Mouse (Mus musculus): Measurements from ENCODE around the gene Ccdc152. TPM values are rescaled to one million over a fixed set of nuclear protein-coding genes. Genes with fewer than 3 reads are reported as not detected.

Ccdc152 gene
- polyA plus RNA-seq (2015; fragmentation: Nextera tagmentation; extraction: Ambion mirVana): 5.6 and 5.9 TPM in 2 replicates

DNA sequence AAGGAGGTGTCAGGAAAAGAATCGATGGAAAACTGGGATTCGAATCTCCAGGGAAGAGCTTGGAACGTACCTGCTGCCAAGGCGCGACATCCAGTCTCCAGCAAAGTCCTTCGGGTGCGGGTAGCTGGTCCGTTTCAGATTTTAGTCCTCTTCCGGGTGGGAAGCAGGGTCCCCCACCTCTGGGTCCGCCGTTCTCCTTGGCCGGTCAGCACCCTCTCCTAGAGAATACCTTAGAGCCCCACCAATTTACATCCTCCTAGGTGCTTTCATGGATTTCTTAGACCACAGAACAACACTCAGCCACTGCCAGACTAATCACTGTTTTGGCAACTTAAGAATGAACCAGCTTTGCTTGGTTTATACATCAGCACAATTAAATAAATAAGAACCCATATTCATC is at the start of gene Ccdc152:
Gene Ccdc152 (minus strand): TSS at position 101 of the 400 bp plus-strand sequence.
- no peak within 1 kb of the TSS for H3K4me2 ChIP-seq (ENCODE audit: low read depth, low read length)
- no peak within 1 kb of the TSS for H3K4me3 ChIP-seq (ENCODE audit: low read depth, low read length)
- 85% methylated on average over 12 of the region's 12 CpGs for WGBS (ENCODE audit: insufficient replicate concordance)
- no peak for TF ChIP-seq CTCF (IDR thresholded peaks at IDR 0.05; ENCODE audit: low read depth)
- no peak within 1 kb of the TSS for H3K27ac ChIP-seq (ENCODE audit: low read depth)
- H3K9ac ChIP-seq (replicated peaks): no peak within 1 kb of the TSS
- no peak for DNase-seq
- H3K9me3 ChIP-seq (ENCODE audit: low read length): no peaks in the 10 kb centered on the region
- no peaks in the 10 kb centered on the region for H3K27me3 ChIP-seq (ENCODE audit: insufficient read depth, low read length)
- H3K4me1 ChIP-seq (ENCODE audit: insufficient read depth): no peaks in the 10 kb centered on the region
- H3K36me3 ChIP-seq (replicated peaks; ENCODE audit: insufficient read depth, low read length): no peaks in the 10 kb centered on the region
- no peak for ATAC-seq

- no peaks in the 10 kb centered on the region for H3K4me1 ChIP-seq (ENCODE audit: insufficient read depth)
- no peak overlapping the region for H3K4me2 ChIP-seq (ENCODE audit: low read depth, low read length)
- H3K36me3 ChIP-seq (replicated peaks; ENCODE audit: insufficient read depth, low read length): no peaks in the 10 kb centered on the region
- 61% methylated on average over 6 of the region's 6 CpGs for WGBS (ENCODE audit: insufficient replicate concordance)
- TF ChIP-seq EP300 (IDR thresholded peaks at IDR 0.05; ENCODE audit: low read depth) (no peak), CTCF (IDR thresholded peaks at IDR 0.05; ENCODE audit: low read depth) (no peak)
- ATAC-seq (no peak), DNase-seq (no peak)
- H3K9ac ChIP-seq (replicated peaks): no peak overlapping the region
- no peaks in the 10 kb centered on the region for H3K27me3 ChIP-seq (ENCODE audit: insufficient read depth, low read length)
- no peak overlapping the region for H3K27ac ChIP-seq (ENCODE audit: low read depth)
- no peaks in the 10 kb centered on the region for H3K9me3 ChIP-seq (ENCODE audit: low read length)
- no peak overlapping the region for H3K4me3 ChIP-seq (ENCODE audit: low read depth, low read length)
Measured at GRCm38 (mm10) chr15:3349306-3350064, 46.2 kb upstream of the Ccdc152 start.

DNA sequence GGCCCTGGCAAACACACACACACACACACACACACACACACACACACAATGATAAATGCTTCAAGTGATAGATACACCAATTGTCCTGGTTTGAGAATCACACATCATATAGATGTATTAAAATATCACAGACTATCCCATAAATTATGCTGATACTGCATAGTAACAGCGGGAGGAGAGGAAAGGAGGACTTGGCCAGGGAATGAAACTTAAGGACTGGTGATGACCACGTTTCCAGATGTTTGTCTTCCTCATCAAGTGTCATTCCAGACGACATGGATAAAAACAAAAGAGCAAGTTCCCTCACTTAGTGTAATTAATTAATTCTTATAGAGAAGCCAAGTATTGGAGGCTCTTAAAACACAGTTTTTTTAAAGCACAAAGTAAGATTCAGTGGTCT is 43.4 kb upstream of the Ccdc152 start:
- no peak overlapping the region for H3K4me2 ChIP-seq (ENCODE audit: low read depth, low read length)
- no peak overlapping the region for H3K9ac ChIP-seq (replicated peaks)
- H3K36me3 ChIP-seq (replicated peaks; ENCODE audit: insufficient read depth, low read length): 0 out of 2 replicates have a peak, but pooled peaks cover 2% of the 10 kb centered on the region
- H3K9me3 ChIP-seq (ENCODE audit: low read length): no peaks in the 10 kb centered on the region
- no peak overlapping the region for H3K27ac ChIP-seq (ENCODE audit: low read depth)
- H3K27me3 ChIP-seq (ENCODE audit: insufficient read depth, low read length): no peaks in the 10 kb centered on the region
- H3K4me3 ChIP-seq (ENCODE audit: low read depth, low read length): no peak overlapping the region
- DNase-seq (no peak), ATAC-seq (no peak)
- TF ChIP-seq CTCF (IDR thresholded peaks at IDR 0.05; ENCODE audit: low read depth): no peak
- H3K4me1 ChIP-seq (ENCODE audit: insufficient read depth): no peaks in the 10 kb centered on the region
- 72% methylated on average over 3 of the region's 3 CpGs for WGBS (ENCODE audit: insufficient replicate concordance)

DNA sequence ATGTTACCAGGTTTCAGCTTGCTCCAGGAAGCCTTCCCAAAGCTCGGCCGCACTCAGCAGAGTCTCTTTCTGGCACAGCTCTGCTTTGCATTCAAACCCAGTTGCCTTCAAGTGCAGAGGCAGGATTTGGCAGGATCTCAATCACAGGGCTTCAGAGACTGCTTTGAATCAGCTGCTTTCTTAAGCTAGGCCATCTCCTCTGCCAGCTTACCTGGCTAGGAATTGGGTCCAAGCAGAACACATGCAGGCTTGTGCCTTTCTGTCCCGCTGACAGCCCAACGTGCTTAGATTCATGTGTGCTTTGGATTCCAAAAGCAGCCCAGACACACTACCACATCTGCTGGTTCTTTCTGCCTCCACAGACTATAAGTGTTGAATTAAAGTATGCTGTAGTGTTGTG is 41.2 kb upstream of the Ccdc152 start:
- H3K4me2 ChIP-seq (ENCODE audit: low read depth, low read length): no peak overlapping the region
- H3K4me1 ChIP-seq (ENCODE audit: insufficient read depth): no peaks in the 10 kb centered on the region
- H3K27me3 ChIP-seq (ENCODE audit: insufficient read depth, low read length): no peaks in the 10 kb centered on the region
- no peak for ATAC-seq
- no peak overlapping the region for H3K4me3 ChIP-seq (ENCODE audit: low read depth, low read length)
- H3K36me3 ChIP-seq (replicated peaks; ENCODE audit: insufficient read depth, low read length): peaks cover 7% of the 10 kb centered on the region; the same call in 1 of the 2 replicates
- H3K9me3 ChIP-seq (ENCODE audit: low read length): no peaks in the 10 kb centered on the region
- TF ChIP-seq EP300 (IDR thresholded peaks at IDR 0.05; ENCODE audit: low read depth) (no peak), CTCF (IDR thresholded peaks at IDR 0.05; ENCODE audit: low read depth) (no peak)
- H3K9ac ChIP-seq (replicated peaks): no peak overlapping the region
- 83% methylated on average over 4 of the region's 4 CpGs for WGBS (ENCODE audit: insufficient replicate concordance)
- H3K27ac ChIP-seq (ENCODE audit: low read depth): no peak overlapping the region
- no peak for DNase-seq

DNA sequence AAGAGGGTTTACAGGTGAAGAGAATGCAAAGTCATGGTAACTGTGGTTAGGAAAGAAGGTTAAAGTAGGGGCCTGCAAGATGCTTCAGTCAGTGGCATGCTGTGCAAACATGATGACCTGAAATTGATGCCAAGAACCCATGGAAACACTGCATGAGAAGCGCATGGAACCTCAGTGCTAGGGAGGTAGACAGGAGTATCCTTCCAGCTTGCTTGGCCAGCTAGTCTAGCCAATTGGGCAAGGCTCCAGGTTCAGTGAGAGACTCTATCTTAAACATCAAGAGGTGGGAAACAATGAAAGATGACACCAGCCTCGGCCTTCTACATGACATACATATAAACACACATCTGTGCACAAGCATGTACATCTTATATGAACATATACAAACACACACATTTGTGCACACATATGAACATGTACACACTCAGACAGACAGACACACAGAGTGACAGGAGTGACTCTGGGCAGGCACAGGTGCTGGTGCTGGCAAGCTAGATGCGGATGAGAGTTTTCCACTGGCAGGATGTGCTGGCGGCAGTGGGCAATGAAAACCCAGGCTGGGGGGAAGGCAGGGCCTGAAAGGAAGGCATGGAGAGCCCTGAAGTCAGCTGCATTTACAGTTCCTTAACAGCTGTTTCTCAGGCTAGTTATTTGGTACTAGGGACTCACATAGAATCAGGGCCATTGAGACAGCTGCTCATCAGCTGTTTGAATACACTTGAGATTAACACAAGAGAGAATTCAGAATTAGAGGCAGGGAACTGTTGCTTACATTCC is 38.7 kb upstream of the Ccdc152 start:
- no peak overlapping the region for H3K27ac ChIP-seq (ENCODE audit: low read depth)
- peaks cover 10% of the 10 kb centered on the region; the same call in 1 of the 2 replicates for H3K36me3 ChIP-seq (replicated peaks; ENCODE audit: insufficient read depth, low read length)
- H3K4me1 ChIP-seq (ENCODE audit: insufficient read depth): no peaks in the 10 kb centered on the region
- H3K4me2 ChIP-seq (ENCODE audit: low read depth, low read length): no peak overlapping the region
- TF ChIP-seq CTCF (IDR thresholded peaks at IDR 0.05; ENCODE audit: low read depth) (no peak), EP300 (IDR thresholded peaks at IDR 0.05; ENCODE audit: low read depth) (no peak)
- no peaks in the 10 kb centered on the region for H3K27me3 ChIP-seq (ENCODE audit: insufficient read depth, low read length)
- no peak for ATAC-seq
- H3K4me3 ChIP-seq (ENCODE audit: low read depth, low read length): no peak overlapping the region
- no peak for DNase-seq
- WGBS (ENCODE audit: insufficient replicate concordance): 73% methylated on average over 4 of the region's 4 CpGs
- no peaks in the 10 kb centered on the region for H3K9me3 ChIP-seq (ENCODE audit: low read length)
- no peak overlapping the region for H3K9ac ChIP-seq (replicated peaks)

DNA sequence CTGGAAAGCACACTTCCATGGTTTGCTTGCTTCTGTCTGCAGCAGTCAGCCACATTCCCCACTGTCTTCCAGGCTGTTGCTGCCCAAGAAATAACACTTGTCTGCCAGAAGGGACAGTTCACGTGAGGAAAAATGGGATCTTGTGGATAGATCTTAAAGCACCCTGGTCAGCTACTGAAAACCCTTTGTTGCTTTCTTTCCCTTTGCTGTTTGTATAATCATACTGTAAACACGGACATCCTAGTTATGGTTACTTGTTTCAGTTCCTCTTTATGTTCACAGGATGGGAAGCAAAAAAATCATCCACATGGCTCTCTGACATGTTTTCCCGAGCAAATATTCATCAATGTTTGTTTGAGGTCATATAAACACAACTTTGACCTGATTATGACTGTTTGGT is 36.5 kb upstream of the Ccdc152 start:
- H3K27ac ChIP-seq (ENCODE audit: low read depth): no peak overlapping the region
- 65% methylated on average over 3 of the region's 3 CpGs for WGBS (ENCODE audit: insufficient replicate concordance)

More for the DNA sequence above, 36.5 kb upstream of the Ccdc152 start:
- H3K9me3 ChIP-seq (ENCODE audit: low read length): no peaks in the 10 kb centered on the region
- no peak overlapping the region for H3K4me3 ChIP-seq (ENCODE audit: low read depth, low read length)
- H3K4me1 ChIP-seq (ENCODE audit: insufficient read depth): no peaks in the 10 kb centered on the region
- no peak overlapping the region for H3K9ac ChIP-seq (replicated peaks)
- H3K36me3 ChIP-seq (replicated peaks; ENCODE audit: insufficient read depth, low read length): peaks cover 10% of the 10 kb centered on the region; the same call in 1 of the 2 replicates
- no peaks in the 10 kb centered on the region for H3K27me3 ChIP-seq (ENCODE audit: insufficient read depth, low read length)
- ATAC-seq (no peak), DNase-seq (no peak)
- TF ChIP-seq CTCF (IDR thresholded peaks at IDR 0.05; ENCODE audit: low read depth): no peak
- TF ChIP-seq EP300 (IDR thresholded peaks at IDR 0.05; ENCODE audit: low read depth): no peak
- no peak overlapping the region for H3K4me2 ChIP-seq (ENCODE audit: low read depth, low read length)

Measured in liver, postnatal 0 days (tissue).